Mouse (Mus musculus) megakaryocyte, embryonic 14.5 days (primary cell): ENCODE data around the gene Acsl3.

Experiments used
- FLI1 ChIP-seq: IDR thresholded peaks from 2 replicates; pipeline ENCODE4 v1.6.1; 2012; ENCODE audit warnings: low read length, inconsistent platforms, mixed read lengths
- GATA1 ChIP-seq: IDR thresholded peaks from 3 replicates; pipeline ENCODE4 v1.6.1; 2012; ENCODE audit warnings: mixed read lengths, low read length, inconsistent platforms, borderline replicate concordance

- TF ChIP-seq FLI1 (no peak), GATA1 (no peak)
Measured at GRCm38 (mm10) chr1:78725191-78725490, 67.5 kb downstream of the Acsl3 start.
